Mouse (Mus musculus) forebrain, postnatal 0 days (tissue): Measurements from ENCODE around the gene 1700030K09Rik. TPM values are rescaled to one million over a fixed set of nuclear protein-coding genes. Genes with fewer than 3 reads are reported as not detected.

ENCODE experiments used
- ATAC-seq: fragments of 200-750 bp; cut with Nextera tagmentation; 2 replicates; pipeline ENCODE4 v1.8.0; 2017; ENCODE audit warnings: mild to moderate bottlenecking, moderate library complexity
- DNase-seq: peaks from one replicate; pipeline ENCODE4 v3.0.0-alpha.2; 2015
- H3K27ac ChIP-seq: fragments of 300-500 bp; sonication (generic); 2 replicates; pipeline ENCODE4 v1.5.1; 2014; ENCODE audit warnings: low read depth, mild to moderate bottlenecking, antibody characterized with exemption, low read length, moderate library complexity, mixed read lengths
- H3K27me3 ChIP-seq: fragments of 300-500 bp; sonication (generic); 2 replicates; pipeline ENCODE4 v1.6.1; 2014; ENCODE audit warnings: mild to moderate bottlenecking, low read length, mixed read lengths; ENCODE audit not compliant: insufficient read depth
- H3K36me3 ChIP-seq: fragments of 300-500 bp; sonication (generic); 2 replicates; pipeline ENCODE4 v1.6.1; 2014; ENCODE audit warnings: mild to moderate bottlenecking, moderate library complexity; ENCODE audit not compliant: insufficient read depth
- H3K4me1 ChIP-seq: fragments of 300-500 bp; sonication (generic); 2 replicates; pipeline ENCODE4 v1.6.1; 2014; ENCODE audit warnings: antibody characterized with exemption; ENCODE audit not compliant: insufficient read depth
- H3K4me2 ChIP-seq: fragments of 300-500 bp; sonication (generic); 2 replicates; pipeline ENCODE4 v1.6.1; 2014; ENCODE audit warnings: low read depth, mild to moderate bottlenecking, moderate library complexity
- H3K4me3 ChIP-seq: fragments of 300-500 bp; sonication (generic); 2 replicates; pipeline ENCODE4 v1.5.1; 2014; ENCODE audit warnings: low read depth, low read length, mixed read lengths
- H3K9ac ChIP-seq: fragments of 300-500 bp; sonication (generic); 2 replicates; pipeline ENCODE4 v1.6.1; 2014; ENCODE audit warnings: mild to moderate bottlenecking
- H3K9me3 ChIP-seq: fragments of 300-500 bp; sonication (generic); 2 replicates; pipeline ENCODE4 v1.6.1; 2016; ENCODE audit warnings: low read length
- CTCF ChIP-seq: sonication (generic); IDR thresholded peaks from 2 replicates; pipeline ENCODE4 v1.5.1; 2016; ENCODE audit warnings: antibody characterized with exemption, control low read depth, low read depth
- WGBS: fragments of 180-500 bp; shearing (Covaris S2); extraction: QIAGEN DNeasy Blood & Tissue Kit; methylation state at CpG from one replicate; pipeline ENCODE4 v1.1.7; 2014; 5-methylcytosine and 5-hydroxymethylcytosine counted together
- polyA plus RNA-seq: library from polyadenylated mRNA; unstranded; fragments of >200 nt; fragmentation: Nextera tagmentation; extraction: Ambion mirVana; gene quantifications from 2 replicates; pipeline ENCODE4 v1.2.1, GENCODE M21; 2015
- total RNA-seq: library from RNA; depleted of rRNA; stranded (reverse); fragments of >200 nt; gene quantifications from 2 replicates; pipeline ENCODE4 v1.2.3, GENCODE M21; 2014

1700030K09Rik gene
- total and polyA plus RNA-seq, 2 experiments from 2014 or later, result 13.7 to 15.5 TPM

DNA sequence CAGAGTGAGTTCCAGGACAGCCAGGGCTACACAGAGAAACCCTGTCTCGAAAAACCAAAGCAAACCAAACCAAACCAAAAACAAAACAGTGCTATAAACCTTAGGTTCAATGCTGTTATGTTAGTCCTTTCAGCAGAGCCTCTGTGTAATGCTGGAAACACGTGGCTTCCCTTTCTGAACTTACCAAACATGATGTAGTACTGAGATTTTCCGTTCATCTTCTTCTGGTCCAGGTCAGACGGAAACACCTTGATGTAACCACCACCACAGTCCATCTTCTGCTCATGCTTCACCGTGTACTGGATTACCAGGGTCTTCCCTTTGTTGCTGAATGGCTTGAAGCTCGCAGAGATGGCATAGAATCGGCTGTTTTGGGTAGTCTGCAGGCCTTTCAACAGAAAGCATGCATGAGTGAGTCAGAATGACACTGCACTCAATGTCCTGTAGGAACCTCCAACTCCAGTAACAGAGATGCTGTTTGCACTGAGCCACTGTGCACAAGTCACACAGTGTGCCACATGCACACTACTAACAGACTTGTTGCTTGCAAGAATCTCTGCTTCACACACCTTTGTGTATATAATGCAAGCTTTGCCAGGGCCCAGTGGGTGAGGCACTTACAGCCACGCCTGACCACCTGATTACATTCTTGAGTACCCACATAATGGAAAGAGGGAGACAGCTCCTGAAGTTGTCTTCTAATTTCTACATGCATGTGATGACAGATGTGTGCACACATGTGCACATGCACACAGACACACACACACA lies 5.2 kb upstream of the 1700030K09Rik start:
- DNase-seq (no peak), ATAC-seq (no peak)
- Histone ChIP-seq H3K27me3 (no peaks in the 10 kb centered on the region), H3K27ac (no peak overlapping the region), H3K4me3 (no peak overlapping the region), H3K36me3 (no peaks in the 10 kb centered on the region), H3K9ac (no peak overlapping the region), H3K4me2 (no peak overlapping the region), H3K9me3 (no peaks in the 10 kb centered on the region), H3K4me1 (0 out of 2 replicates have a peak, but pooled peaks cover 3% of the 10 kb centered on the region)
- WGBS, result 70% methylated on average over 8 of the region's 8 CpGs
- TF ChIP-seq CTCF, result no peak

DNA sequence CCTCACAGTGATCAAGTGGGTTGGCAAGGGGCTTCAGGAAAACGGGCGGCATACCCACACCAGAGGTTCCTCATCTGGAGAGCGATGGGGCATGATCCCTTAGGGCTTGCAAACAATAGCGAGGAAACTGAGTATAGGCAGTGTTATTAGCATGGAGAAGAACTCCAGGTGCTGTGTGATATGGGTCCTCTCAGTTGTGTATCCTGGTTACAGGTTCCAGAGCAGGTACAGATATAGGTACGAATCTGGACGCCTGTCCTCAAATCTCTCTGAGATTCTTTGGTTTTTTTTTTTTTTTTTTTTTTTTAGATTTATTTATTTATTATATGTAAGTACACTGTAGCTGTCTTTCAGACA lies 292 bp downstream of the 1700030K09Rik start:
- WGBS, result 38% methylated on average over 6 of the region's 6 CpGs
- ATAC-seq, result peak; percentile 44; the same call in 1 of the 2 replicates

DNA sequence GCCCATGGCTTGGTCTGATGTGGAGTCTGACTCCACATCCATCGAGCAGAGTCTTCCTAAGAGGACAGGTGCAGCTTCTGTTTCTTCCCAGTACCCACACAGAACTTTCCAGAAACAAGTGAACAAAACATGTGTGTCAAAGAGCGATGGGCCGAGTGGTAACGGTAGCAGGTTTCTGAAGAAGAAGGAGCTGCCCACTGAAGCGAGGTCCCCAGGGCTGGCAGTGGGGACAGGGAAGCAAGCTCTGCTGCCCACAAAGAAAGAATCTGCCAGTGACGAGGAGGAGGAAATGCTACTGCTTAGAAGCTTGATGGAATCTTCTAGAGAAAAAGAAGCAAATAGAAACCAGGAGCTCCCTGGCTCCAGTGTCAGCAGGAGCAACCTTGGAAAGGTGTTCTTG lies 1.4 kb downstream of the 1700030K09Rik start:
- peaks cover 3% of the 10 kb centered on the region; the same call in 1 of the 2 replicates for H3K4me1 ChIP-seq
- H3K27me3 ChIP-seq, result no peaks in the 10 kb centered on the region
- no peak overlapping the region for H3K9ac ChIP-seq
- H3K4me3 ChIP-seq, result no peak overlapping the region
- no peak for TF ChIP-seq CTCF
- ATAC-seq (no peak), DNase-seq (no peak)
- no peak overlapping the region for H3K4me2 ChIP-seq
- H3K9me3 ChIP-seq, result no peaks in the 10 kb centered on the region
- WGBS, result 92% methylated on average over 6 of the region's 6 CpGs
- no peak overlapping the region for H3K27ac ChIP-seq
- peaks cover 13% of the 10 kb centered on the region for H3K36me3 ChIP-seq

More for the DNA sequence above, 292 bp downstream of the 1700030K09Rik start:
- DNase-seq, result no peak
- Histone ChIP-seq H3K27ac (peak overlapping the region; percentile 71), H3K4me3 (peak overlapping the region; percentile 42), H3K36me3 (peaks cover 2% of the 10 kb centered on the region), H3K4me1 (peaks cover 3% of the 10 kb centered on the region; the same call in 1 of the 2 replicates), H3K4me2 (peak overlapping the region; percentile 50), H3K27me3 (no peaks in the 10 kb centered on the region), H3K9ac (peak overlapping the region; percentile 61), H3K9me3 (no peaks in the 10 kb centered on the region)
- TF ChIP-seq CTCF, result no peak

DNA sequence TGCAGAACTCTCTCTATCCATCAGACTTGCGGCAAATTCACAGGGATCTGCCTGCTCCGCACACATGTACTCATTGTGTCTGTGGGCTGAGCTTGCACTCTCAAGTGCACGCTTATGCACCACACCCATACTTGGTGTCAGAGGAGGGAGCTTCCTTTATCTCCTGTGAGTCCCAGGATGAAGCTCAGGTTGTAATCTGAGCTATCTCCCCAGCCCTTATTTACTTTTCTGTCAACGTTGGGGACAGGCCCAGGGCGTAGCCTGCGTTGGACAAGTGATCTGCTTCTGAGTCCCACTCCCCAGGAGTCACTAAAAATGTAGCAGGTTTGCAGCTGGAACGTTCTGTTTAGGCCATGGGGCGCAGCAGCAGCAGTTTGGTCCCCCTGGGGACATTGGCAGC lies 7.8 kb downstream of the 1700030K09Rik start:
- 94% methylated on average over 8 of the region's 8 CpGs for WGBS
- peaks cover 55% of the 10 kb centered on the region for H3K36me3 ChIP-seq
- no peak overlapping the region for H3K9ac ChIP-seq
- ATAC-seq, result no peak
- no peak for TF ChIP-seq CTCF
- no peak for DNase-seq
- H3K4me2 ChIP-seq, result no peak overlapping the region
- H3K27ac ChIP-seq, result no peak overlapping the region
- no peak overlapping the region for H3K4me3 ChIP-seq
- no peaks in the 10 kb centered on the region for H3K4me1 ChIP-seq
- no peaks in the 10 kb centered on the region for H3K27me3 ChIP-seq
- H3K9me3 ChIP-seq, result no peaks in the 10 kb centered on the region

DNA sequence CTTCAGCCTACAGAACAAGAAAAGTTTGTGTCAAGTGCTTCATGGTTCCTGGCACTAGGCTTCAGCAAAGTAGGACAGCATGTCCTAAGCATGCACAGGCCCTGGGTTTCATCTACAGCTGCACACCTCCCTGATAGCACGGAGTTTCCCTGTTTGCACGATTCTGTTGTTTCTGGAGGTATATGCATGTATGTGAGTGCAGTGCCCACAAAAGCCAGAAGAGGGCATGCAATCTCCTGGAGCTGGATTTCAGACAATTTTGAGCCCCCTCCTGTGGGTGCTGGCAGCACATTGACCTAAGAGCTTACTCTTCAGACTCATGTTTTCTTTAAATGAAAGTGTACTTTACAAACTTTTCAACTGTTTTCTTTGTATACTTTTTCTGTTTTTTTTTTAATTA lies 10.2 kb downstream of the 1700030K09Rik start:
- Histone ChIP-seq H3K4me1 (no peaks in the 10 kb centered on the region), H3K27me3 (no peaks in the 10 kb centered on the region), H3K9ac (no peak overlapping the region), H3K4me2 (no peak overlapping the region), H3K36me3 (peaks cover 65% of the 10 kb centered on the region), H3K4me3 (no peak overlapping the region), H3K27ac (no peak overlapping the region), H3K9me3 (no peaks in the 10 kb centered on the region)
- DNase-seq (no peak), ATAC-seq (no peak)
- 0 out of 2 replicates have a peak, but pooled peaks have one; percentile 16 for TF ChIP-seq CTCF
- WGBS, result 97% methylated on average over 2 of the region's 2 CpGs

DNA sequence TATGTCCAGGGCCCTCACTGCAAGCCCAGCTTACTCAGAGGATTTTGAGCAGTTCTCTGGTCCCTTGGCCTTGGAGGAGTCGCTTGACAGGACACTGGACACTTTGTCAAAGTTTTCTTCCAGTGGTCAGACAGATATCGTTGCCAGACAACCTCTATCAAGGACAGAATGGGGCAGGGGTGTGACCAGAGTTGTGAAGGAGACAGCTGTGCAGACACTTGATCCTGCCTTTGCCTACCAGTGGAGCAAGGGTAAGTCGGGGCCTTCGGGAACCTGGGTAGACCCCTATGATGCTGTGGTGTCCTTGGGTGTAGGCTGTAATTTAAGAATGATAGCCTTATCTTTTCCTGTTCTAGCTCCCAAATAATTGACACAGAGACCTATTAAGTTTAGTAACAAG lies 11.6 kb downstream of the 1700030K09Rik start:
- WGBS, result 93% methylated on average over 4 of the region's 4 CpGs
- no peak overlapping the region for H3K4me3 ChIP-seq
- no peaks in the 10 kb centered on the region for H3K9me3 ChIP-seq
- DNase-seq (no peak), ATAC-seq (no peak)
- no peak overlapping the region for H3K4me2 ChIP-seq
- H3K4me1 ChIP-seq, result no peaks in the 10 kb centered on the region
- H3K36me3 ChIP-seq, result peaks cover 61% of the 10 kb centered on the region
- H3K27me3 ChIP-seq, result no peaks in the 10 kb centered on the region
- no peak overlapping the region for H3K9ac ChIP-seq
- TF ChIP-seq CTCF, result no peak
- H3K27ac ChIP-seq, result no peak overlapping the region

DNA sequence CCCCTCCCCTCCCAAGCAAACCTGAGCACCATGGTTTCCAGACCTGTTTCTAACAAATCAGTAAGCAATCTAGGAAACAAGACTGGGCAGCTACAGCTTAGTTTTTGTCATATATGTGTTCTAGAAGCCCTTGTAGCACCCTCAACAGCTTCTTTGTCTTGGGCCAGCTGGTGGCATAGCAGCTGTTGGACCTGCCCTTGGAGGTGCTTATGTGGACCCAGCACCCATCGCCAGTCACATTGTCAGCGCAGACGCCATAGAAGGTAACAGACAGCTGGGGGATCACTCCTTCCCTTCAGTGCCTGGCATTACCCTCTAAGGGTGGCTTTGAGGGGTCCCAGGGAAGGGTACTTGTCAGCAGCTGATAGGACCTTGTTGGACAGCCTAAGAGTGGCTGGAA lies 14.1 kb downstream of the 1700030K09Rik start:
- DNase-seq (no peak), ATAC-seq (no peak)
- Histone ChIP-seq H3K27me3 (no peaks in the 10 kb centered on the region), H3K4me2 (no peak overlapping the region), H3K9ac (no peak overlapping the region), H3K4me1 (no peaks in the 10 kb centered on the region), H3K4me3 (no peak overlapping the region), H3K36me3 (peaks cover 72% of the 10 kb centered on the region), H3K27ac (no peak overlapping the region), H3K9me3 (no peaks in the 10 kb centered on the region)
- TF ChIP-seq CTCF, result no peak
- 97% methylated on average over 3 of the region's 3 CpGs for WGBS
